Mouse (Mus musculus) MEL (cell line): ENCODE data around the gene Pgbd5. TPM values are rescaled to one million over a fixed set of nuclear protein-coding genes. Genes with fewer than 3 reads are reported as not detected.

Source experiments
- DNase-seq: peaks from one replicate; pipeline ENCODE4 v3.0.0; 2011; ENCODE audit warnings: low read depth, low spot score
- H3K27ac ChIP-seq: 2 replicates; pipeline ENCODE4 v1.5.1; 2012; ENCODE audit warnings: low read depth, mild to moderate bottlenecking, control low read depth, low read length, moderate library complexity; ENCODE audit not compliant: control insufficient read depth
- H3K27me3 ChIP-seq, 2 experiments: fragments of 150-350 bp in 1 of 2; sonication (generic) in 1 of 2; 2 replicates each; pipeline ENCODE4 v1.6.1; 2012; ENCODE audit warnings: low read length in 2 of 2, mild to moderate bottlenecking in 2 of 2, improper control_type of control experiment in 1 of 2, moderate library complexity in 1 of 2; ENCODE audit not compliant: insufficient read depth in 2 of 2, control insufficient read depth in 1 of 2
- H3K36me3 ChIP-seq, 2 experiments: 2 replicates each; pipeline ENCODE4 v1.6.1; 2012 to 2014; ENCODE audit warnings: low read length in 2 of 2, improper control_type of control experiment in 1 of 2, inconsistent platforms in 1 of 2, mild to moderate bottlenecking in 1 of 2; ENCODE audit not compliant: insufficient read depth in 2 of 2, control insufficient read depth in 1 of 2
- H3K4me1 ChIP-seq, 2 experiments: fragments of 150-350 bp in 1 of 2; sonication (generic) in 1 of 2; 2 replicates each; pipeline ENCODE4 v1.6.1; 2012; ENCODE audit warnings: low read length in 2 of 2, improper control_type of control experiment in 1 of 2, mild to moderate bottlenecking in 1 of 2; ENCODE audit not compliant: insufficient read depth in 2 of 2, control insufficient read depth in 1 of 2
- H3K4me3 ChIP-seq, 2 experiments: fragments of 150-350 bp in 1 of 2; sonication (generic) in 1 of 2; 2 replicates each; pipeline ENCODE4 v1.5.1; 2012; ENCODE audit warnings: low read depth in 2 of 2, low read length in 2 of 2, mild to moderate bottlenecking in 2 of 2, moderate library complexity in 2 of 2, control low read depth in 1 of 2, improper control_type of control experiment in 1 of 2; ENCODE audit not compliant: control insufficient read depth in 1 of 2, insufficient read depth in 1 of 2
- H3K79me2 ChIP-seq: 2 replicates; pipeline ENCODE4 v1.6.1; 2012; ENCODE audit warnings: mild to moderate bottlenecking, low read length, moderate library complexity; ENCODE audit not compliant: control insufficient read depth, poor library complexity, insufficient read depth
- H3K9ac ChIP-seq: 2 replicates; pipeline ENCODE4 v1.6.1; 2012; ENCODE audit warnings: low read depth, mild to moderate bottlenecking, control low read depth, low read length, moderate library complexity; ENCODE audit not compliant: control insufficient read depth, poor library complexity, severe bottlenecking
- H3K9me3 ChIP-seq: fragments of 150-350 bp; sonication (generic); replicated peaks from 2 replicates; pipeline ENCODE4 v1.6.1; 2012; ENCODE audit warnings: mild to moderate bottlenecking, low read length, improper control_type of control experiment, moderate library complexity; ENCODE audit not compliant: insufficient read depth
- BHLHE40 ChIP-seq: IDR thresholded peaks from 2 replicates; pipeline ENCODE4 v1.6.1; 2012; ENCODE audit warnings: low read depth, mild to moderate bottlenecking, inconsistent platforms, low read length, improper control_type of control experiment, borderline replicate concordance
- CHD2 ChIP-seq: IDR thresholded peaks from 2 replicates; pipeline ENCODE4 v1.6.1; 2011; ENCODE audit warnings: low read length, improper control_type of control experiment
- CTCF ChIP-seq, 3 experiments: IDR thresholded peaks in 2 of 3; conservative IDR thresholded peaks in 1 of 3; 2 replicates each; pipeline ENCODE4 v1.5.1; 2011 to 2012; ENCODE audit warnings: low read length in 3 of 3, low read depth in 2 of 3, mild to moderate bottlenecking in 2 of 3, improper control_type of control experiment in 1 of 3, inconsistent platforms in 1 of 3, mixed read lengths in 1 of 3, moderate library complexity in 1 of 3; ENCODE audit not compliant: control insufficient read depth in 1 of 3, insufficient read depth in 1 of 3, poor library complexity in 1 of 3, severe bottlenecking in 1 of 3
- E2F4 ChIP-seq: IDR thresholded peaks from 2 replicates; pipeline ENCODE4 v1.6.1; 2011; ENCODE audit warnings: low read depth, low read length, improper control_type of control experiment, borderline replicate concordance
- EP300 ChIP-seq, 2 experiments: IDR thresholded peaks; 2 replicates each; pipeline ENCODE4 v1.6.1; 2011; ENCODE audit warnings: improper control_type of control experiment in 2 of 2, low read length in 2 of 2, low read depth in 1 of 2, mild to moderate bottlenecking in 1 of 2
- ETS1 ChIP-seq: IDR thresholded peaks from 2 replicates; pipeline ENCODE4 v1.6.1; 2012; ENCODE audit warnings: low read depth, mild to moderate bottlenecking, inconsistent platforms, low read length, improper control_type of control experiment, moderate library complexity
- HCFC1 ChIP-seq: IDR thresholded peaks from 2 replicates; pipeline ENCODE4 v1.6.1; 2012; ENCODE audit warnings: low read depth, mild to moderate bottlenecking, inconsistent platforms, low read length, improper control_type of control experiment, moderate library complexity
- MAFK ChIP-seq: IDR thresholded peaks from 2 replicates; pipeline ENCODE4 v1.6.1; 2011; ENCODE audit warnings: low read depth, mild to moderate bottlenecking, low read length, improper control_type of control experiment, borderline replicate concordance
- MAX ChIP-seq: IDR thresholded peaks from 2 replicates; pipeline ENCODE4 v1.6.1; 2011; ENCODE audit warnings: low read length, improper control_type of control experiment
- MYC ChIP-seq: IDR thresholded peaks from 2 replicates; pipeline ENCODE4 v1.6.1; 2011; ENCODE audit warnings: low read depth, mild to moderate bottlenecking, low read length, improper control_type of control experiment, moderate library complexity
- POLR2AphosphoS2 ChIP-seq: IDR thresholded peaks from 2 replicates; pipeline ENCODE4 v1.6.1; 2011; ENCODE audit warnings: low read length, improper control_type of control experiment
- RAD21 ChIP-seq: IDR thresholded peaks from 2 replicates; pipeline ENCODE4 v1.6.1; 2011; ENCODE audit warnings: mild to moderate bottlenecking, low read depth, low read length, improper control_type of control experiment
- RCOR1 ChIP-seq: IDR thresholded peaks from 2 replicates; pipeline ENCODE4 v1.6.1; 2012; ENCODE audit warnings: low read depth, mild to moderate bottlenecking, inconsistent platforms, low read length, improper control_type of control experiment
- SIN3A ChIP-seq: IDR thresholded peaks from 2 replicates; pipeline ENCODE4 v1.6.1; 2012; ENCODE audit warnings: low read length, improper control_type of control experiment, inconsistent platforms
- TAL1 ChIP-seq: IDR thresholded peaks from 2 replicates; pipeline ENCODE4 v1.6.1; 2012; ENCODE audit warnings: mild to moderate bottlenecking, inconsistent platforms, low read length, moderate library complexity, mixed read lengths
- USF2 ChIP-seq, 2 experiments: IDR thresholded peaks; 2 replicates each; pipeline ENCODE4 v1.6.1; 2011 to 2012; ENCODE audit warnings: improper control_type of control experiment in 2 of 2, low read length in 2 of 2, borderline replicate concordance in 1 of 2, inconsistent platforms in 1 of 2, low read depth in 1 of 2, mild to moderate bottlenecking in 1 of 2; ENCODE audit not compliant: insufficient read depth in 1 of 2
- ZKSCAN1 ChIP-seq: IDR thresholded peaks from 2 replicates; pipeline ENCODE4 v1.6.1; 2012; ENCODE audit warnings: low read depth, mild to moderate bottlenecking, inconsistent platforms, low read length, improper control_type of control experiment, moderate library complexity
- ZNF384 ChIP-seq: IDR thresholded peaks from 2 replicates; pipeline ENCODE4 v1.6.1; 2012; ENCODE audit warnings: low read depth, mild to moderate bottlenecking, inconsistent platforms, low read length, improper control_type of control experiment
- polyA plus RNA-seq, 2 experiments: library from polyadenylated mRNA; stranded (reverse) in 1 of 2; unstranded in 1 of 2; fragments of >175 nt in 1 of 2; fragments of >200 nt in 1 of 2; gene quantifications; 2 replicates each; pipeline versions ENCODE4 v1.2.1 to v1.2.4; 2012; ENCODE audit warnings: low replicate concordance in 2 of 2, low read depth in 1 of 2; ENCODE audit not compliant: insufficient read length in 2 of 2, insufficient read depth in 1 of 2, missing spikeins in 1 of 2
- total RNA-seq: library from RNA; depleted of rRNA; stranded (reverse); fragments of 300-350 nt; gene quantifications from 2 replicates; pipeline ENCODE4 v1.2.3, GENCODE M21; 2012

The Pgbd5 gene
- total and polyA plus RNA-seq, 3 experiments = not detected

DNA sequence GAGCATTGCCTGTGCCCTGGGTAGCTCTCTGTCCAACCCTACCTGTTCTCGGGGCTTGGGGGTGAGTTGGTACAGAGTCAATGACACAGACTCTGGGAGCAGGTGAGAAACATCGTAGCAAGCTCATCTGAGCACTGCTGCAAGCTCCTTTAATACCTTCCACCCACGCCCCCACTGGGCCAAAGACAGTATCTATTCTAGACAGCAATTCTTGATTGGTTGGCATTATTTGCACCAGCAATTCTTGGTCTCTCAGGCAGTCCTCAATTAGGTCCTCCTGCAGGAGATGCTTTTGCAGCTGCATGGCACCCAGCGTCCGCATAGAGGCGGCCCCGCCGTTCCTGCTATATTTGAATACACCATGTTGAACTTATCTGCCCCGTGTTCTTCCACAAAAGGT lies 22.7 kb upstream of the Pgbd5 start:
- Histone ChIP-seq H3K36me3 (no peaks in the 10 kb centered on the region), H3K9me3 (no peaks in the 10 kb centered on the region), H3K79me2 (no peaks in the 10 kb centered on the region), H3K27ac (no peak overlapping the region), H3K4me1 (no peaks in the 10 kb centered on the region), H3K9ac (no peak overlapping the region), H3K27me3 (no peaks in the 10 kb centered on the region), H3K4me3 (no peak overlapping the region)
- no peak for DNase-seq
- TF ChIP-seq EP300 (IDR thresholded peaks at IDR 0.05; ENCODE audit: low read depth in 1 of 2, low read length in 2 of 2) = no peak
- no peak for TF ChIP-seq ZKSCAN1
- TF ChIP-seq HCFC1 = no peak
- no peak for TF ChIP-seq BHLHE40
- TF ChIP-seq RAD21 = no peak
- TF ChIP-seq CTCF (IDR thresholded peaks at IDR 0.05 in 2 of 3, conservative IDR thresholded peaks at IDR 0.05 in 1 of 3; ENCODE audit: control insufficient read depth in 1 of 3, insufficient read depth in 1 of 3, low read depth in 2 of 3, low read length in 3 of 3, poor library complexity in 1 of 3, severe bottlenecking in 1 of 3) = no peak
- TF ChIP-seq SIN3A = no peak
- TF ChIP-seq E2F4 = no peak
- TF ChIP-seq CHD2 = no peak
- TF ChIP-seq RCOR1 = no peak

- Histone ChIP-seq H3K9me3 (no peaks in the 10 kb centered on the region), H3K27ac (no peak overlapping the region), H3K4me3 (no peak overlapping the region), H3K9ac (no peak overlapping the region), H3K79me2 (no peaks in the 10 kb centered on the region), H3K36me3 (no peaks in the 10 kb centered on the region), H3K4me1 (no peaks in the 10 kb centered on the region), H3K27me3 (no peaks in the 10 kb centered on the region)
- no peak for DNase-seq
- no peak for TF ChIP-seq MYC
- no peak for TF ChIP-seq ZNF384
- no peak for TF ChIP-seq ZKSCAN1
- no peak for TF ChIP-seq ETS1
- TF ChIP-seq MAFK = no peak
- no peak for TF ChIP-seq TAL1
- no peak for TF ChIP-seq E2F4
- no peak for TF ChIP-seq POLR2AphosphoS2
Observed at GRCm38 (mm10) chr8:124461103-124461502, 21.6 kb upstream of the Pgbd5 start.

GRCm38 (mm10) chr8:124460660-124461059 lies 21.2 kb upstream of the Pgbd5 start:
- no peaks in the 10 kb centered on the region for H3K4me1 ChIP-seq
- no peaks in the 10 kb centered on the region for H3K9me3 ChIP-seq
- H3K27ac ChIP-seq = no peak overlapping the region
- no peak for DNase-seq
- TF ChIP-seq RCOR1 (no peak), MAX (no peak), CTCF (IDR thresholded peaks at IDR 0.05 in 2 of 3, conservative IDR thresholded peaks at IDR 0.05 in 1 of 3; ENCODE audit: control insufficient read depth in 1 of 3, insufficient read depth in 1 of 3, low read depth in 2 of 3, low read length in 3 of 3, poor library complexity in 1 of 3, severe bottlenecking in 1 of 3) (no peak), USF2 (IDR thresholded peaks at IDR 0.05; ENCODE audit: borderline replicate concordance in 1 of 2, insufficient read depth in 1 of 2, low read depth in 1 of 2, low read length in 2 of 2) (no peak), EP300 (IDR thresholded peaks at IDR 0.05; ENCODE audit: low read depth in 1 of 2, low read length in 2 of 2) (no peak)
- H3K4me3 ChIP-seq = no peak overlapping the region
- H3K9ac ChIP-seq = no peak overlapping the region
- H3K79me2 ChIP-seq = no peaks in the 10 kb centered on the region
- no peaks in the 10 kb centered on the region; a peak in 1 of 4 replicates for H3K27me3 ChIP-seq
- peaks cover 0 to 1% of the 10 kb centered on the region in 2 experiments; a peak in 1 of 4 replicates for H3K36me3 ChIP-seq
